Mouse (Mus musculus): ENCODE measurements at regions not wholly inside any gene's neighbourhood (a gene's known extent, or its start where the extent isn't known, plus 50 kb on each side); places are given as distances from the start of the nearest gene placed in this dataset.

DNA sequence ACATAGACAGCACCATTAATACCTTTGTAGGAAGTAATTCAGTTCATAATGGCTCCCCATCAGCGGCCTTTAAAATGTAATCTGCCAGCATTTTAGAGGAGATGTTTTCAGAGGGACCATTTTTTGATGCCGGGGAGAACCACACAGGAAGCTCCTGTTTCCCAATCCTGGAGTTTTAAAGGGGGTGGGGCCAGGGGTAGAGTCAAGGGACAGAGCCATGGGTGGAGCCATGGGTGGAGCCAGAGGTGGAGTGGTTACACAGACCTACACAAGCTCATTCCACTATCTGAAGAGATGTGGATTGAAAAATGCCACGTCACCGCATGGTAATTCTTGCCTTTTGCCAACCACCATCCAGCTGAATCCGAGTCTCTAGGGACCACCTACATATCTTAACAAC lies 67.1 kb upstream of the Plcl2 start:
- TF ChIP-seq POLR2A (IDR thresholded peaks at IDR 0.05; ENCODE audit: borderline replicate concordance, extremely low read depth, low read depth, low read length) (no peak), CTCF (IDR thresholded peaks at IDR 0.05; ENCODE audit: insufficient read depth, low read length) (no peak)

Data from lung, adult 2 months (tissue).